Mouse (Mus musculus): ENCODE results near the gene Zfp385a. TPM values are rescaled to one million over a fixed set of nuclear protein-coding genes. Genes with fewer than 3 reads are reported as not detected.

The Zfp385a gene
- total and polyA plus RNA-seq, 2 experiments from 2014 or later: 13.0 to 21.3 TPM

DNA sequence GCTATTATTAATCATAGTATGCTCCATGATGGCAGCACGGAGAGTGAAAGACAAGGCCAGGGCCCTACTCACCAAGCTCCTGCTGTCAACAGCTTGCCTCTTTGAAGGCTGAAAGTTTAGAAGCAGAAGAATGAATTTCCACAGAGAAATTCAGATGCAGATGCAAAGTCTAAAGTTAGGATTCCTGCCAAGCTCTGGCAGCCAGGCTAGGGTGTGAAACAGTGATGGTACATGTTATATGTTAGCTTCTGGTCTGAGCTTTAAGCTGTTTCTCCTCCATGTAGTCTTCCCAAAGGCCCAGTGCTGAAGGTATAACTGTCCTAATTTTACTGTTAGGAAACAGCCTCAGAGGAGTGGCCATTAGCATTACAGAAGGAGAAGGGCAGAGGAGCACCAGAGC is 29.2 kb upstream of the Zfp385a start:
- Histone ChIP-seq H3K36me3 (ENCODE audit: insufficient read depth) (no peaks in the 10 kb centered on the region), H3K4me1 (ENCODE audit: insufficient read depth) (peaks cover 11% of the 10 kb centered on the region), H3K4me3 (ENCODE audit: low read depth, low read length) (no peak overlapping the region), H3K27me3 (ENCODE audit: insufficient read depth, low read length) (0 out of 2 replicates have a peak, but pooled peaks cover 4% of the 10 kb centered on the region), H3K9ac (no peak overlapping the region), H3K9me3 (ENCODE audit: low read length) (no peaks in the 10 kb centered on the region), H3K4me2 (ENCODE audit: low read depth) (no peak overlapping the region), H3K27ac (ENCODE audit: low read depth, low read length) (no peak overlapping the region)
- DNase-seq: no peak
- WGBS: 68% methylated on average over 1 of the region's 1 CpGs
- no peak for TF ChIP-seq CTCF (IDR thresholded peaks at IDR 0.05; ENCODE audit: low read depth)
- no peak for ATAC-seq

DNA sequence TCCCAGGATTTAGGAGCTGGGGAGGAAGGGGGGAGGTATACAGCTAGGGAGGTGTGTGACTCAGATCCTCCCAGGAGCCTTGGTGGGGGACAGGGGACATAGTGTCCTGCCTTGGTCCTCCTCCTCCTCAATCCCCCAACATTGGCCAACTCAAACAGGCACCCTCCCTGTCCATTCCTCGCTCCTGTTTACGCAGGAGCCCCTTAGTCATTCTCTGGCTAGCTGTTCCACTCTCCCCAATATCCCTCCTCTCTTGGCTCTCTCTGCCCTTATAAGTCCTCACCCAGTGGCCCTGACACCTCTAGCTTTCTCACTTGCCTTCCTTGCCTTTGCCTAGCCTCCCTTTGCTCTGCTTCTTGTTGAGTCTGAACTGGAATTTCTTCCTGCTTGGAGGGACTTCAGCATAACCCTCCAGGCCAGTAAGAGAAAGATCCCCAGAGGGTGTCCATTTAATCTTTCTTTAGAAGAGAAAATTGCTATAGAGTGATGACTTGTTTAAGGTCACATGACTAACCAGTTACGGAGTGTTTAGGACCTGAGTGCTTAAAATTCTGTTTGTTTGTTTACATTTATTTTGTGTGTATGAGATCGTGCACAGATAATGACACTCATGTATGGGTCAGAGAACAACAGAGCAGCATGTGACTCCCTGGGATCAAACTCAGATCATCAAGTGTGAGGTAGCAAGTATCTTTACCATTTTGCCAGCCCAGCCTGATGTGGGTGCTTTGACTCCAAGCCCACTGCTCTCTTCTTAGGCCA is 28.5 kb upstream of the Zfp385a start:
- DNase-seq (no peak), ATAC-seq (no peak)
- no peak overlapping the region for H3K9ac ChIP-seq
- WGBS: 78% methylated on average over 4 of the region's 4 CpGs
- no peak for TF ChIP-seq CTCF (IDR thresholded peaks at IDR 0.05; ENCODE audit: low read depth)
- H3K9me3 ChIP-seq (ENCODE audit: low read length): no peaks in the 10 kb centered on the region
- H3K4me3 ChIP-seq (ENCODE audit: low read depth, low read length): no peak overlapping the region
- H3K27me3 ChIP-seq (ENCODE audit: insufficient read depth, low read length): 0 out of 2 replicates have a peak, but pooled peaks cover 4% of the 10 kb centered on the region
- H3K36me3 ChIP-seq (ENCODE audit: insufficient read depth): no peaks in the 10 kb centered on the region
- no peak overlapping the region for H3K4me2 ChIP-seq (ENCODE audit: low read depth)
- H3K27ac ChIP-seq (ENCODE audit: low read depth, low read length): no peak overlapping the region
- peaks cover 11% of the 10 kb centered on the region for H3K4me1 ChIP-seq (ENCODE audit: insufficient read depth)

DNA sequence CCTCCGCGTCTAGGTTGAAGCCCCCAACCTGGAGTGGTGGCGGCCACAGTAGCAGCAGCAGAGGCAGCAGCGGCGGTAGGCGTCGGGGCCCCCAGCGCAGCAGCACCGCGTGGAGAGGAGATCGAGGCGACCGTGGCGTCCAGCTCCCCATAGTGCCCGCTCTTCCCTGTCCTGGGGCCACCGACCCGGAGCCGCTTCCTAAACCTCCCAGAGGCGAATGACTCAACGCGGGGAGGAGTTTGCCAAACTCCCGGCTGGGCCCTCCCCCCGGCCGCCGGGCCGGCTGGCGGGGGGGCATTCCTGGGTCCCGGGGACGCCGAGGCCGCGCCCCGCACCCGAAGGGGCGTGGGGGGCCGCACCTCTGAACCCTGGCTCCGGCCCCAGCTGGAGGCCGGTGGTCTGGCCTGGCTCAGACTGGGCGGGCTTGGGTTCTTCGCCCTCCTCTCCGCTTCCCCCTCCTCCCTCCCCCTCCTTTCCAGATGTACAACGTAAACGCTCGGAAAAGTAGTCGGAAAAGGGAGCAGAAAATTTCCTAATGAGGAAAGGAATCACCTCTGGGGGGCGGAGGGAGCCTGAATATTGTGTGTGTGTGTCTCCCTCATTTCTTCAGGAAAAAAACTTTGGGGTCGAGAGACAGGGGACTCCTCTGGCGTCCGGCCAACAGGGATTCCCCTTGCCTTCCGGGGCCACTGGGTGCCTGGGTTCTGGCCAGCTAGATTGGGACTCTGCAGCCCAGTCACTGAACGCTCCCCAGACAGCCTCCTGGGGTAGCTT is 26.7 kb upstream of the Zfp385a start, which contains the start of gene Itga5:
Itga5 (minus strand) TSS at position 388 of the 774 bp plus-strand sequence.
- TF ChIP-seq CTCF (IDR thresholded peaks at IDR 0.05; ENCODE audit: low read depth): no peak

DNA sequence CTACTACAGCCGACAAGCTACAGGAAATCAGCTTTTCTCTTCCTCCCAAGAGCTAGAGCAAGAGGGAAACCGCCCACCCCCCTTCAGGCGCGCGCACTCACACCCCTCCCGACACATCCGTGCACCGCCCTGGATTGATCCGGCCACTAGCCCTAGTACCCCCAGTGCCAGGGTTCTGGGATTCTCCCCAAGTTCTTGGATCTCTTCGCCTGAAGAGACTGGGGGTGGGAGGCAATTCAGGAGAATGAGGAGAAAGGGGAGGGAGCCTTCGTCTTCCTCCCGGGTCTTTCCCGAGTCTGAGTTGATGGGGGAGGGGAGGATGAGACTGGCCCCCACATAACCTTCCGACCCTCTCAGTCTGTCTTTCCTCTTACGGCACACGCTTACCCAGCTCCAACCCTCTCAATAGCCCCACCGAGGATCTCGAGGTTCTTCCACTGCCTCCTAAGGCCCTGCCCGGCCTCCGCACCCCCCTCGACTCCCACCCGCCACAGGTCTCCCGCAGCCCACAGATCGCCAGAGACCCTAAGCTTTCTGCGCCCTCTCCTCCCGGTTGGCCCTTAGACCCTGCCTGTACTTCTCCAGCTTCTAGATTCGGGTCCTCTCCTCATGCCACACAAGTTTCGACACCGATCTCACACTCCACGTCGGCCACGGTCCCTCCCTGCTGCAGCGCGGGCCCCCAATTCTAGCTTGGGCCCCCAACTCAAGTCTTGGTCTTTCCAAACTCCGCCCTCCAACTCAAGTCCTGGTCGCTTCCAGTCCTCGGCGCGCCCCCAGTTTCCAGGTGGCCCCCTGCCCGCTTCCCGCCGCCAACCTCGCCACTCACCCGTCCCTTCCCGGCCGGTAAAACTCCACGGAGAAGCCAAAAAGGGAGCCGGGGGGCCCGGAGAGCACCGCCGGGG is 25.8 kb upstream of the Zfp385a start:
- 2% methylated on average over 51 of the region's 51 CpGs for WGBS
- Histone ChIP-seq H3K27me3 (ENCODE audit: insufficient read depth, low read length) (0 out of 2 replicates have a peak, but pooled peaks cover 4% of the 10 kb centered on the region), H3K9me3 (ENCODE audit: low read length) (no peaks in the 10 kb centered on the region), H3K27ac (ENCODE audit: low read depth, low read length) (no peak overlapping the region), H3K9ac (peak overlapping the region; percentile 50), H3K36me3 (ENCODE audit: insufficient read depth) (no peaks in the 10 kb centered on the region), H3K4me3 (ENCODE audit: low read depth, low read length) (peak overlapping the region; percentile 43), H3K4me1 (ENCODE audit: insufficient read depth) (peaks cover 11% of the 10 kb centered on the region), H3K4me2 (ENCODE audit: low read depth) (peak overlapping the region; percentile 97)
- DNase-seq: peak; percentile 21
- no peak for TF ChIP-seq CTCF (IDR thresholded peaks at IDR 0.05; ENCODE audit: low read depth)
- ATAC-seq: peak; percentile 30

More for the DNA sequence above, 26.7 kb upstream of the Zfp385a start, which contains the start of gene Itga5:
- Histone ChIP-seq H3K4me1 (ENCODE audit: insufficient read depth) (peaks cover 11% of the 10 kb centered on the region), H3K9me3 (ENCODE audit: low read length) (no peaks in the 10 kb centered on the region), H3K27ac (ENCODE audit: low read depth, low read length) (no peak within 1 kb of the TSS), H3K36me3 (ENCODE audit: insufficient read depth) (no peaks in the 10 kb centered on the region), H3K27me3 (ENCODE audit: insufficient read depth, low read length) (0 out of 2 replicates have a peak, but pooled peaks cover 4% of the 10 kb centered on the region), H3K4me2 (ENCODE audit: low read depth) (peak within 1 kb of the TSS; percentile 97), H3K9ac (peak within 1 kb of the TSS; percentile 50), H3K4me3 (ENCODE audit: low read depth, low read length) (peak within 1 kb of the TSS; percentile 43)
- ATAC-seq: peak; percentile 59; the same call in 1 of the 2 replicates
- WGBS: 1% methylated on average over 47 of the region's 51 CpGs
- DNase-seq: peak; percentile 26

DNA sequence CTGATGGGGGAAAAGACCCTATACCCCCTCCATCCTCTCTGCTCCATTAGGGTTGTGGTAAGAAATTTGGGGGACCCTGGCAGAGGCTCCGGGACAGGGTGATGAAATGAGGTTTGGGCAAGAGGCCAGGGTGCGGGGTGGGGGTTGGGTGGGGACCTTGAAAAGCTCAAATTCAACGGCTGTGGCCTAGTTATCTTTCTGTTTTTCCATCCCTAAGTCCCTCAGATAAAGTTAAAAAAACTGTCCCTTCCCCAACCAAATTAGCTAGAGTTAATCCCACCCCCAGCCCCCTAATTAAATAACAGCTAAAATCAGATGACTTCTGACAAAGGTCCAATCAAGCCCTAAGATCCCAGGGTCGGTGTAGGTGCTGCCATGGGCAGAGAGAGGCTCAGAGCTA is 24.9 kb upstream of the Zfp385a start:
- H3K36me3 ChIP-seq (ENCODE audit: insufficient read depth): no peaks in the 10 kb centered on the region
- no peaks in the 10 kb centered on the region for H3K9me3 ChIP-seq (ENCODE audit: low read length)
- H3K27ac ChIP-seq (ENCODE audit: low read depth, low read length): no peak overlapping the region
- H3K4me3 ChIP-seq (ENCODE audit: low read depth, low read length): no peak overlapping the region
- 0 out of 2 replicates have a peak, but pooled peaks cover 4% of the 10 kb centered on the region for H3K27me3 ChIP-seq (ENCODE audit: insufficient read depth, low read length)
- no peak for TF ChIP-seq CTCF (IDR thresholded peaks at IDR 0.05; ENCODE audit: low read depth)
- 51% methylated on average over 4 of the region's 4 CpGs for WGBS
- H3K4me2 ChIP-seq (ENCODE audit: low read depth): peak overlapping the region; percentile 97
- no peak overlapping the region for H3K9ac ChIP-seq
- ATAC-seq: no peak
- peaks cover 11% of the 10 kb centered on the region for H3K4me1 ChIP-seq (ENCODE audit: insufficient read depth)
- no peak for DNase-seq

DNA sequence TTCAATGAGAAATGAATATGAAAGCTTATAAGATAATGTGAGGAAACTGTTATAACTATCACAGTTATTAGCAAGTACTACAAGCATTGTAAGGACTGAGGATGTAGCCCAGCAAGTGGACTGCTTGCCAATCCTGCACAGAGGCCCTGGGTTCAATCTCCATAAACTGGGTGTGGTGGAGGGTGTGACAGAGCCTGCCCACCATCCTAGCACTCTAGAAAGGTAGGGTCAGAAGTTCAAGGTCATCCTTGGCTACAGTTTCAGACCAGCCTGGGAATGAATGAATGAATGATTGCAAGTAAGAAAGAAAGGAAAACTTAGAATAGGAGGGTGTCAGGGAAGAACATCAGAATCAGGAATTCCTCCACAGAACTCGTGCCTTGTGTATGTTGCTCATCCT is 23.9 kb upstream of the Zfp385a start:
- Histone ChIP-seq H3K27ac (ENCODE audit: low read depth, low read length) (no peak overlapping the region), H3K4me2 (ENCODE audit: low read depth) (no peak overlapping the region), H3K4me3 (ENCODE audit: low read depth, low read length) (no peak overlapping the region), H3K27me3 (ENCODE audit: insufficient read depth, low read length) (0 out of 2 replicates have a peak, but pooled peaks cover 4% of the 10 kb centered on the region), H3K4me1 (ENCODE audit: insufficient read depth) (peaks cover 11% of the 10 kb centered on the region), H3K36me3 (ENCODE audit: insufficient read depth) (no peaks in the 10 kb centered on the region), H3K9me3 (ENCODE audit: low read length) (no peaks in the 10 kb centered on the region), H3K9ac (no peak overlapping the region)
- TF ChIP-seq CTCF (IDR thresholded peaks at IDR 0.05; ENCODE audit: low read depth): no peak
- WGBS: 71% methylated on average over 1 of the region's 1 CpGs
- DNase-seq (no peak), ATAC-seq (no peak)

Measured in forebrain, postnatal 0 days (tissue).